Mouse (Mus musculus): ENCODE measurements around the gene Mylk4. TPM values are rescaled to one million over a fixed set of nuclear protein-coding genes. Genes with fewer than 3 reads are reported as not detected.

Mylk4 gene
- polyA plus RNA-seq, 1 experiment from 2014 or later = 3.0 TPM

- no peaks in the 10 kb centered on the region for H3K9me3 ChIP-seq (replicated peaks; ENCODE audit: control insufficient read depth, low read length)
- peaks cover 16% of the 10 kb centered on the region for H3K4me1 ChIP-seq (ENCODE audit: control insufficient read depth, insufficient read depth, low read length)
- peak within 1 kb of the TSS; percentile 93 for H3K4me3 ChIP-seq (replicated peaks; ENCODE audit: low read length)
- H3K4me2 ChIP-seq (ENCODE audit: low read depth, low read length) = peak within 1 kb of the TSS; percentile 87
- peak; percentile 22 for ATAC-seq (ENCODE audit: insufficient read depth, low FRiP score)
- H3K27ac ChIP-seq (ENCODE audit: low read length) = peak within 1 kb of the TSS; percentile 79
- H3K36me3 ChIP-seq (ENCODE audit: control insufficient read depth, insufficient read depth, low read length) = peaks cover 7% of the 10 kb centered on the region
- no peaks in the 10 kb centered on the region for H3K27me3 ChIP-seq (ENCODE audit: control insufficient read depth, insufficient read depth, low read length)
- under 1% methylated on average over 95 of the region's 95 CpGs for WGBS
- H3K9ac ChIP-seq (ENCODE audit: low read length) = peak within 1 kb of the TSS; percentile 91
These were observed 18.7 kb upstream of the Mylk4 start, which contains the start of gene D930007J09Rik for GRCm38 (mm10) chr13:32802259-32803081. Gene D930007J09Rik, minus strand, starts transcription at chr13:32802849.

- WGBS = under 1% methylated on average over 51 of the region's 51 CpGs
These were observed 18.0 kb upstream of the Mylk4 start, which contains the start of gene Wrnip1 for GRCm38 (mm10) chr13:32801693-32802221. Gene Wrnip1, plus strand, starts transcription at chr13:32802038.

GRCm38 (mm10) chr13:32800859-32801258 is 17.1 kb upstream of the Mylk4 start:
- Histone ChIP-seq H3K4me2 (ENCODE audit: low read depth, low read length) (peak overlapping the region; percentile 49), H3K9me3 (replicated peaks; ENCODE audit: control insufficient read depth, low read length) (no peaks in the 10 kb centered on the region), H3K9ac (ENCODE audit: low read length) (0 out of 2 replicates have a peak overlapping the region, but pooled peaks have one; percentile 49), H3K4me1 (ENCODE audit: control insufficient read depth, insufficient read depth, low read length) (peaks cover 13% of the 10 kb centered on the region), H3K4me3 (replicated peaks; ENCODE audit: low read length) (peak overlapping the region; percentile 93), H3K27me3 (ENCODE audit: control insufficient read depth, insufficient read depth, low read length) (no peaks in the 10 kb centered on the region), H3K36me3 (ENCODE audit: control insufficient read depth, insufficient read depth, low read length) (no peaks in the 10 kb centered on the region), H3K27ac (ENCODE audit: low read length) (no peak overlapping the region; the same call in 1 of the 2 replicates)
- no peak for ATAC-seq (ENCODE audit: insufficient read depth, low FRiP score)

More at GRCm38 (mm10) chr13:32801693-32802221, 18.0 kb upstream of the Mylk4 start, which contains the start of gene Wrnip1:
- H3K4me2 ChIP-seq (ENCODE audit: low read depth, low read length) = peak within 1 kb of the TSS; percentile 87
- H3K27ac ChIP-seq (ENCODE audit: low read length) = peak within 1 kb of the TSS; percentile 79
- H3K9me3 ChIP-seq (replicated peaks; ENCODE audit: control insufficient read depth, low read length) = no peaks in the 10 kb centered on the region
- no peaks in the 10 kb centered on the region for H3K27me3 ChIP-seq (ENCODE audit: control insufficient read depth, insufficient read depth, low read length)
- ATAC-seq (ENCODE audit: insufficient read depth, low FRiP score) = peak; percentile 95
- peak within 1 kb of the TSS; percentile 93 for H3K4me3 ChIP-seq (replicated peaks; ENCODE audit: low read length)
- H3K9ac ChIP-seq (ENCODE audit: low read length) = peak within 1 kb of the TSS; percentile 91
- H3K36me3 ChIP-seq (ENCODE audit: control insufficient read depth, insufficient read depth, low read length) = peaks cover 5% of the 10 kb centered on the region
- H3K4me1 ChIP-seq (ENCODE audit: control insufficient read depth, insufficient read depth, low read length) = peaks cover 14% of the 10 kb centered on the region

GRCm38 (mm10) chr13:32799131-32799530 is 15.4 kb upstream of the Mylk4 start:
- no peaks in the 10 kb centered on the region for H3K9me3 ChIP-seq (replicated peaks; ENCODE audit: control insufficient read depth, low read length)
- no peak overlapping the region for H3K4me2 ChIP-seq (ENCODE audit: low read depth, low read length)
- H3K9ac ChIP-seq (ENCODE audit: low read length) = no peak overlapping the region
- H3K36me3 ChIP-seq (ENCODE audit: control insufficient read depth, insufficient read depth, low read length) = no peaks in the 10 kb centered on the region
- WGBS = 52% methylated on average over 2 of the region's 2 CpGs
- H3K27ac ChIP-seq (ENCODE audit: low read length) = no peak overlapping the region
- H3K4me1 ChIP-seq (ENCODE audit: control insufficient read depth, insufficient read depth, low read length) = peaks cover 13% of the 10 kb centered on the region
- no peaks in the 10 kb centered on the region for H3K27me3 ChIP-seq (ENCODE audit: control insufficient read depth, insufficient read depth, low read length)
- no peak overlapping the region for H3K4me3 ChIP-seq (replicated peaks; ENCODE audit: low read length)
- ATAC-seq (ENCODE audit: insufficient read depth, low FRiP score) = no peak

- H3K36me3 ChIP-seq (ENCODE audit: control insufficient read depth, insufficient read depth, low read length) = no peaks in the 10 kb centered on the region
- no peaks in the 10 kb centered on the region for H3K9me3 ChIP-seq (replicated peaks; ENCODE audit: control insufficient read depth, low read length)
- no peak overlapping the region for H3K4me3 ChIP-seq (replicated peaks; ENCODE audit: low read length)
- WGBS = 86% methylated on average over 1 of the region's 1 CpGs
- H3K27me3 ChIP-seq (ENCODE audit: control insufficient read depth, insufficient read depth, low read length) = no peaks in the 10 kb centered on the region
- ATAC-seq (ENCODE audit: insufficient read depth, low FRiP score) = no peak
- H3K4me1 ChIP-seq (ENCODE audit: control insufficient read depth, insufficient read depth, low read length) = no peaks in the 10 kb centered on the region
- no peak overlapping the region for H3K27ac ChIP-seq (ENCODE audit: low read length)
- no peak overlapping the region for H3K9ac ChIP-seq (ENCODE audit: low read length)
- no peak overlapping the region for H3K4me2 ChIP-seq (ENCODE audit: low read depth, low read length)
These were observed 13.3 kb upstream of the Mylk4 start for GRCm38 (mm10) chr13:32797085-32797484.

GRCm38 (mm10) chr13:32795166-32795565 is 11.4 kb upstream of the Mylk4 start:
- H3K4me2 ChIP-seq (ENCODE audit: low read depth, low read length) = no peak overlapping the region
- no peaks in the 10 kb centered on the region for H3K36me3 ChIP-seq (ENCODE audit: control insufficient read depth, insufficient read depth, low read length)
- H3K9ac ChIP-seq (ENCODE audit: low read length) = no peak overlapping the region
- H3K27ac ChIP-seq (ENCODE audit: low read length) = no peak overlapping the region
- no peaks in the 10 kb centered on the region for H3K27me3 ChIP-seq (ENCODE audit: control insufficient read depth, insufficient read depth, low read length)
- 82% methylated on average over 5 of the region's 5 CpGs for WGBS
- no peak for ATAC-seq (ENCODE audit: insufficient read depth, low FRiP score)
- no peaks in the 10 kb centered on the region for H3K4me1 ChIP-seq (ENCODE audit: control insufficient read depth, insufficient read depth, low read length)
- H3K9me3 ChIP-seq (replicated peaks; ENCODE audit: control insufficient read depth, low read length) = no peaks in the 10 kb centered on the region
- no peak overlapping the region for H3K4me3 ChIP-seq (replicated peaks; ENCODE audit: low read length)

- no peaks in the 10 kb centered on the region for H3K36me3 ChIP-seq (ENCODE audit: control insufficient read depth, insufficient read depth, low read length)
- H3K27me3 ChIP-seq (ENCODE audit: control insufficient read depth, insufficient read depth, low read length) = no peaks in the 10 kb centered on the region
- no peak overlapping the region for H3K4me3 ChIP-seq (replicated peaks; ENCODE audit: low read length)
- no peaks in the 10 kb centered on the region for H3K9me3 ChIP-seq (replicated peaks; ENCODE audit: control insufficient read depth, low read length)
- H3K9ac ChIP-seq (ENCODE audit: low read length) = no peak overlapping the region
- ATAC-seq (ENCODE audit: insufficient read depth, low FRiP score) = no peak
- no peaks in the 10 kb centered on the region for H3K4me1 ChIP-seq (ENCODE audit: control insufficient read depth, insufficient read depth, low read length)
- H3K4me2 ChIP-seq (ENCODE audit: low read depth, low read length) = no peak overlapping the region
- WGBS = 65% methylated on average over 2 of the region's 2 CpGs
- H3K27ac ChIP-seq (ENCODE audit: low read length) = no peak overlapping the region
These were observed 10.9 kb upstream of the Mylk4 start for GRCm38 (mm10) chr13:32794619-32795018.

GRCm38 (mm10) chr13:32789781-32790180 is 6.0 kb upstream of the Mylk4 start:
- H3K9ac ChIP-seq (ENCODE audit: low read length) = no peak overlapping the region
- 75% methylated on average over 4 of the region's 4 CpGs for WGBS
- H3K36me3 ChIP-seq (ENCODE audit: control insufficient read depth, insufficient read depth, low read length) = no peaks in the 10 kb centered on the region
- H3K4me1 ChIP-seq (ENCODE audit: control insufficient read depth, insufficient read depth, low read length) = no peaks in the 10 kb centered on the region
- no peak overlapping the region for H3K4me2 ChIP-seq (ENCODE audit: low read depth, low read length)
- no peaks in the 10 kb centered on the region for H3K27me3 ChIP-seq (ENCODE audit: control insufficient read depth, insufficient read depth, low read length)
- H3K4me3 ChIP-seq (replicated peaks; ENCODE audit: low read length) = no peak overlapping the region
- H3K27ac ChIP-seq (ENCODE audit: low read length) = no peak overlapping the region
- no peak for ATAC-seq (ENCODE audit: insufficient read depth, low FRiP score)
- H3K9me3 ChIP-seq (replicated peaks; ENCODE audit: control insufficient read depth, low read length) = no peaks in the 10 kb centered on the region

GRCm38 (mm10) chr13:32787584-32787983 is 3.8 kb upstream of the Mylk4 start:
- Histone ChIP-seq H3K27ac (ENCODE audit: low read length) (no peak overlapping the region), H3K36me3 (ENCODE audit: control insufficient read depth, insufficient read depth, low read length) (no peaks in the 10 kb centered on the region), H3K4me3 (replicated peaks; ENCODE audit: low read length) (no peak overlapping the region), H3K4me1 (ENCODE audit: control insufficient read depth, insufficient read depth, low read length) (no peaks in the 10 kb centered on the region), H3K27me3 (ENCODE audit: control insufficient read depth, insufficient read depth, low read length) (no peaks in the 10 kb centered on the region), H3K9me3 (replicated peaks; ENCODE audit: control insufficient read depth, low read length) (no peaks in the 10 kb centered on the region), H3K4me2 (ENCODE audit: low read depth, low read length) (no peak overlapping the region), H3K9ac (ENCODE audit: low read length) (no peak overlapping the region)
- no peak for ATAC-seq (ENCODE audit: insufficient read depth, low FRiP score)
- 45% methylated on average over 2 of the region's 2 CpGs for WGBS

All from stomach, embryonic 16.5 days (tissue).